Mouse (Mus musculus) stomach, postnatal 0 days (tissue): ENCODE measurements around the gene Plcxd2. TPM values are rescaled to one million over a fixed set of nuclear protein-coding genes. Genes with fewer than 3 reads are reported as not detected.

Experiments
- ATAC-seq: fragments of 200-750 bp; cut with Nextera tagmentation; 2 replicates; pipeline ENCODE4 v1.8.0; 2017; ENCODE audit not compliant: low FRiP score, low TSS enrichment
- DNase-seq: peaks from one replicate; pipeline ENCODE4 v3.0.0-alpha.2; 2016; ENCODE audit warnings: low spot score
- H3K27ac ChIP-seq: fragments of 300-500 bp; sonication (generic); replicated peaks from 2 replicates; pipeline ENCODE4 v1.5.1; 2014; ENCODE audit warnings: mild to moderate bottlenecking, control low read depth
- H3K27me3 ChIP-seq: fragments of 300-500 bp; sonication (generic); 2 replicates; pipeline ENCODE4 v1.6.1; 2014; ENCODE audit warnings: low read length; ENCODE audit not compliant: control insufficient read depth, insufficient read depth
- H3K36me3 ChIP-seq: fragments of 300-500 bp; sonication (generic); 2 replicates; pipeline ENCODE4 v1.6.1; 2014; ENCODE audit warnings: low read length, mixed read lengths; ENCODE audit not compliant: control insufficient read depth, insufficient read depth
- H3K4me1 ChIP-seq: fragments of 300-500 bp; sonication (generic); replicated peaks from 2 replicates; pipeline ENCODE4 v1.6.1; 2014; ENCODE audit warnings: antibody characterized with exemption; ENCODE audit not compliant: control insufficient read depth, insufficient read depth
- H3K4me2 ChIP-seq: fragments of 300-500 bp; sonication (generic); replicated peaks from 2 replicates; pipeline ENCODE4 v1.6.1; 2014; ENCODE audit warnings: low read depth, mild to moderate bottlenecking, control low read depth, moderate library complexity
- H3K4me3 ChIP-seq: fragments of 300-500 bp; sonication (generic); 2 replicates; pipeline ENCODE4 v1.5.1; 2014; ENCODE audit warnings: low read depth, low read length, control low read depth
- H3K9ac ChIP-seq: fragments of 300-500 bp; sonication (generic); 2 replicates; pipeline ENCODE4 v1.6.1; 2014; ENCODE audit warnings: mild to moderate bottlenecking, low read length, control low read depth, mixed read lengths
- H3K9me3 ChIP-seq: fragments of 300-500 bp; sonication (generic); 2 replicates; pipeline ENCODE4 v1.6.1; 2016; ENCODE audit warnings: low read length; ENCODE audit not compliant: control insufficient read depth
- CTCF ChIP-seq: IDR thresholded peaks from 2 replicates; pipeline ENCODE4 v1.5.1; 2016; ENCODE audit warnings: antibody characterized with exemption, low read depth, mild to moderate bottlenecking, moderate library complexity
- EP300 ChIP-seq: optimal IDR thresholded peaks from 2 replicates; pipeline ENCODE3; 2016; ENCODE audit warnings: antibody characterized with exemption
- WGBS: fragments of 180-500 bp; shearing (Covaris S2); extraction: QIAGEN DNeasy Blood & Tissue Kit; methylation state at CpG from one replicate; pipeline ENCODE4 v1.1.7; 2014; 5-methylcytosine and 5-hydroxymethylcytosine counted together
- polyA plus RNA-seq: library from polyadenylated mRNA; unstranded; fragments of >200 nt; fragmentation: Nextera tagmentation; extraction: Ambion mirVana; gene quantifications from 2 replicates; pipeline ENCODE4 v1.2.1, GENCODE M21; 2015

The Plcxd2 gene
- polyA plus RNA-seq, 1 experiment from 2014 or later = 2.2 TPM

DNA sequence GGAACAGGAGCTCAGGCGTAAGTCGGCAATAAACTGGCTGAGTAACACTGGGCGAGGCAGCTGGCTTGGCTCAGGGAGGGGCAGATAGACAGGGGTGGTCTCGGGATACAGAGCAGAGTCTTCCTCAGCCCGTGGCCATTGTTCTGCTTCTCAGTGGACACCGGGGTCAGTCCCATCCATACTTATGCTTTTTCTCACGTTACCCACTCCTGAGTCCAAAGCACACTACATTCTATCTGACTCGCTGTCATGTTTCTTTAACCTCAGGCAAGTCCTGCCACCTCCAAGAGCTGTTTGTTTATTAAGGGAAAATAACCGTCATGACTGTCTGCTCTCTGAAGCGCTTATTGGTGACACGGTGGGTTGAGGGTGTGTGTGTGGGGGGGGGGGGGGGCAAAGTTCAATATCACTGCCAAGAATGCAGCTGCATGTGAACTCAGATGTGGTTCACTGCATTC lies 64.8 kb downstream of the Plcxd2 start:
- H3K27me3 ChIP-seq = no peaks in the 10 kb centered on the region
- H3K9ac ChIP-seq = no peak overlapping the region
- peak overlapping the region; percentile 53; the same call in 1 of the 2 replicates for H3K27ac ChIP-seq
- H3K9me3 ChIP-seq = no peaks in the 10 kb centered on the region
- no peaks in the 10 kb centered on the region; the same call in 1 of the 2 replicates for H3K4me1 ChIP-seq
- WGBS = 18% methylated on average over 11 of the region's 11 CpGs
- H3K36me3 ChIP-seq = no peaks in the 10 kb centered on the region
- DNase-seq (no peak), ATAC-seq (peak; percentile 57)
- TF ChIP-seq CTCF (no peak), EP300 (no peak)
- H3K4me2 ChIP-seq = peak overlapping the region; percentile 25
- H3K4me3 ChIP-seq = no peak overlapping the region

DNA sequence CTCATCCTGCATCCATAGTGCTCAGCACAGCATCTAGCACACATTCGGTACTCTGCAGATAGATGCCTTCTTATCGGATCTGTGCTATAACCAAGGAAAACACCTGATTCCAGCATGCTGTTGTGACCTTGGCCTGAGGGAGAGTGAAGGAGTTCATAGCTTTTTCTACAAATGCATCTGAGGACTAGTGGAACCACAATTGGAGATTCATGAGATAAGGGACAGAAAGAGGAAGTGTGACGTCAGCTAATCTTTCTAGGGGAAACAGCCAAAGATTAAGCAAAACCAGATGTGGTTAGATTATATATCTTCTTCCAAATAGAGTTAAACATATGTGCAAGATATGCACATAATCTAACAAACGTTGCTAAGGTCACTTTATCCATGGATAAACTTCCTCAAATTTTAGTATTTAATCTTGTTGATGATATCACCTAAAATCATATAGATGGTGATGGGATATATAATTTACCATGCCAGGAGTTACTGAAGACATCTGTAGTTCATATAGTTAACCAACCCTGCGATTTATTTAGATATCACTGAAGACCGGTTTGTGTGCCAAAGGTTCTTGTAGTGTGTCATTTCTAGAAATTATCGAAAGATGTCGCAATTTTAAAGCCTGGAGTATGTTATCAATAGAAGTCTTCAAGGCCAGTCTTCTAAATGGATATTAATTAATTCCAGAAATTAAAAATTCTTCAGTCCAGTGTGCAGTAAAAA lies 67.7 kb downstream of the Plcxd2 start:
- TF ChIP-seq EP300 = no peak
- TF ChIP-seq CTCF = no peak
- ATAC-seq (no peak), DNase-seq (no peak)
- Histone ChIP-seq H3K27ac (no peak overlapping the region), H3K9ac (no peak overlapping the region), H3K27me3 (no peaks in the 10 kb centered on the region), H3K4me3 (no peak overlapping the region), H3K4me1 (no peaks in the 10 kb centered on the region; the same call in 1 of the 2 replicates), H3K4me2 (no peak overlapping the region), H3K36me3 (no peaks in the 10 kb centered on the region), H3K9me3 (0 out of 2 replicates have a peak, but pooled peaks cover 2% of the 10 kb centered on the region)
- WGBS = 68% methylated on average over 8 of the region's 8 CpGs

- 74% methylated on average over 2 of the region's 2 CpGs for WGBS
- no peaks in the 10 kb centered on the region; the same call in 1 of the 2 replicates for H3K4me1 ChIP-seq
These were observed 69.3 kb downstream of the Plcxd2 start for GRCm38 (mm10) chr16:45940701-45941100.

DNA sequence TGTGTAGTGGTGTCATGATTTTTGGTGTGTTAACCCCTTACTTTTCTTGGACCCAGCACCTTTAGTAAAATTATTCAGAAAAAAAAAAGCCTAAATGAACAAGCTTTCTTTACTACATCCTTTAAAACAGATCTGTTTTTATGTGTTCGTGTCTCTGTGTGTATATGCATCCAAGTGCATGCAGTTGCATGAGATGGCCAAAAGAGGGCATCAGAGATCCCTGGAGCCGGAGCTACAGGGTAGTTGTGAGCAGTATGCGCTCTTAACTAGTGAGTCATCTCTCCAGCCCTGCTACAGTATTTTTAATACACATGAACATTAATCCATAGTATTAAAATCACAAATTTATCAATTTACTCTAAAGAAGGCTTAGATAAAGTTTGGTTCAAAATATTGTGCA lies 70.6 kb downstream of the Plcxd2 start:
- Histone ChIP-seq H3K4me2 (no peak overlapping the region), H3K4me1 (no peaks in the 10 kb centered on the region), H3K9me3 (0 out of 2 replicates have a peak, but pooled peaks cover 2% of the 10 kb centered on the region), H3K27ac (no peak overlapping the region), H3K36me3 (no peaks in the 10 kb centered on the region), H3K27me3 (no peaks in the 10 kb centered on the region), H3K9ac (no peak overlapping the region), H3K4me3 (no peak overlapping the region)
- DNase-seq (no peak), ATAC-seq (no peak)
- 94% methylated on average over 3 of the region's 3 CpGs for WGBS
- TF ChIP-seq EP300 (no peak), CTCF (peak; percentile 41)

More at GRCm38 (mm10) chr16:45940701-45941100, 69.3 kb downstream of the Plcxd2 start:
- Histone ChIP-seq H3K27ac (no peak overlapping the region), H3K36me3 (no peaks in the 10 kb centered on the region), H3K4me2 (no peak overlapping the region), H3K27me3 (no peaks in the 10 kb centered on the region), H3K4me3 (no peak overlapping the region), H3K9ac (no peak overlapping the region), H3K9me3 (0 out of 2 replicates have a peak, but pooled peaks cover 2% of the 10 kb centered on the region)
- no peak for ATAC-seq
- no peak for DNase-seq
- TF ChIP-seq CTCF (no peak), EP300 (no peak)

DNA sequence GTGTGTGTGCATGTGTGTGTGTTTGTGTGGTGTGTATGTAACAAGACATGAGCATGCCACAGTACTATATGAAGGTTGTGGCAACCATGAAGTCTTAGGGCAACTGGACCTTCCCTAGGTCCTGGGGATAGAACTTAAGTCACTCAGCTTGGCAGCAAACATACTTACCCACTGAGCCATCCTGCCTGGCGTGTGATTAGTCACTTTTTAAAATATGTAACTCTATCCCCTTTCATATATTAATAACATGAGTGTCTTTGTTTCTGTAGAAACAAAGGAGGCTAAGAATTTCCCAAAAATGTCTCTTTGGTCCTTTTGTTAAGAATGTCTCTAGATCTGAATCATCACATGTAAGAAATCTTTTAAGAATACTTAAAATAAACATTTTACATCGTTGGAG lies 72.6 kb downstream of the Plcxd2 start:
- ATAC-seq = no peak
- no peak overlapping the region for H3K4me2 ChIP-seq
- H3K36me3 ChIP-seq = no peaks in the 10 kb centered on the region

GRCm38 (mm10) chr16:45936521-45936920 lies 73.5 kb downstream of the Plcxd2 start:
- H3K9ac ChIP-seq = no peak overlapping the region
- no peaks in the 10 kb centered on the region for H3K27me3 ChIP-seq
- H3K4me1 ChIP-seq = no peaks in the 10 kb centered on the region
- no peak overlapping the region for H3K4me3 ChIP-seq
- 44% methylated on average over 2 of the region's 2 CpGs for WGBS
- no peak for ATAC-seq
- DNase-seq = no peak
- H3K36me3 ChIP-seq = no peaks in the 10 kb centered on the region
- no peak overlapping the region for H3K27ac ChIP-seq
- 0 out of 2 replicates have a peak, but pooled peaks cover 2% of the 10 kb centered on the region for H3K9me3 ChIP-seq
- TF ChIP-seq EP300 = no peak
- no peak for TF ChIP-seq CTCF
- no peak overlapping the region for H3K4me2 ChIP-seq

More for the DNA sequence above, 72.6 kb downstream of the Plcxd2 start:
- no peaks in the 10 kb centered on the region for H3K4me1 ChIP-seq
- H3K27ac ChIP-seq = no peak overlapping the region
- TF ChIP-seq EP300 (no peak), CTCF (no peak)
- 44% methylated on average over 2 of the region's 2 CpGs for WGBS
- no peak overlapping the region for H3K4me3 ChIP-seq
- no peak overlapping the region for H3K9ac ChIP-seq
- DNase-seq = no peak
- 0 out of 2 replicates have a peak, but pooled peaks cover 2% of the 10 kb centered on the region for H3K9me3 ChIP-seq
- H3K27me3 ChIP-seq = no peaks in the 10 kb centered on the region
